Mouse (Mus musculus) 3134 (cell line): ENCODE measurements at regions not wholly inside any gene's neighbourhood (a gene's known extent, or its start where the extent isn't known, plus 50 kb on each side); places are given as distances from the start of the nearest gene placed in this dataset.
A peak's percentile ranks its signal among the peaks of the same experiment; 100 is the strongest.

ENCODE experiments used
- DNase-seq: peaks from one replicate; pipeline ENCODE4 v3.0.0-alpha.2; 2011; ENCODE audit warnings: low spot score; ENCODE audit not compliant: insufficient read length; ENCODE audit errors: extremely low read depth

- no peak for DNase-seq
Measured at GRCm38 (mm10) chr10:120625474-120625873, 149.2 kb upstream of the Hmga2 start.

DNA sequence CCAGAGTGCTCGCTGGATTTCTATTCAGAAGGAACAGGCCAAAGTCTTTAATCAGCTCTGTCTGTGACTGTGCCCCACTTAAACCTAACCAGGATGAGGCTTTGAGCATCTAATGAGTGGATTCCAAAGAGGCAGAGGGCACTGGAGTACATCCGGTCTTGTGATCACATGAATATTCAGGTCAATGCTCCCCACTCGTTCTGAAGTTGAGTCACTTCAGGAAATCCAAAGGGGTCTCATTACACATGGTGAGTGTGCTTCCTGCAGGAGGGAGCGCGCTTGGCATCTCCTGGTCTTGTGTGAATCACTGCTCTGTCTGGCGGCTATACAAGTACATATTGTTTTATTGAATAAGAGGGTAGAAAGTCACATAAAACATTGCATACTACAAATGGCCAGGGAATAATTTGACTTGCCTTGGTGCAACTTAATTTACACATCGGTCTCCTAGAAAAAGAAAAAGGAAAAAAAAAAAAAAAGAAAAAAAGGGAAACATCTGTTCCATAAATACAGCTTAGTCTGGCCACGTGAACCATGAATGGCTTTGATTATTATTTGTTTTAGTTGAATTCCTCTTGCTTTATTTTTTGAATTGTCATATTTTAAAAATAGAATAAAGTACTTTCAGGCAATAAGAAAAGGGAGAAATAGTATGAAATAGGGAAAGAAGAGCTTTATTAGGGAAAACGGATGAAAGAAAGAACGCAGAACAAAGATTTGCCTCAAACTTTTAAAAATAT lies 148.1 kb upstream of the Hmga2 start:
- peak; percentile 76 for DNase-seq

DNA sequence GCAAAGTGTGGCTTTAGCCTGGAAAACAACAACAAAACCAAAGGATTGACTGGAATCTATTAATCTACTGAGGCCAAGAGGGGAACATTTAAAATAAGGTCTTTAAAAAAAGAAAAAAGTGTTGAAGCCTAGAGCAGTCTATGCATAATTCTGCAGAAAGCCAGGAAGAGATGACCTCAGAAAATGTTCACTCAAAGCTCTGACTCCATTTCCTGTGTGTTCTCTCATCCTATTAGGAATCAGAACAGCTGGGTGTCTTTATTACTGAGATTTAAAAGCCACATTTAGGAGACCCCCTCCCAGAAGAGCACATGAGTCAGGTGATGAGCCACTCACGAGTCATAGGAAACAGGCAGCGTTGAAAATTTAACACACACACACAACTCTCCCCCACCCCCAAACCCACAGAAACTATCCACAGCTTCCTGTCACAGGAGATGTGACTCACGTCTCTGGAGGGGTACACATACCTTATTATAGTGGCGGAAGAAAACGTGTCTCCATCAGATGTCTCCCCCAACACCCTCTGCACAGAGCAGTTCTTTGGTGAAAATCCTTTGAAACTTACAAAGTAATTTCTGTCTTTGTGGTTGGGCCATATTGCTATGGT lies 140.2 kb upstream of the Hmga2 start:
- DNase-seq = peak; percentile 86

DNA sequence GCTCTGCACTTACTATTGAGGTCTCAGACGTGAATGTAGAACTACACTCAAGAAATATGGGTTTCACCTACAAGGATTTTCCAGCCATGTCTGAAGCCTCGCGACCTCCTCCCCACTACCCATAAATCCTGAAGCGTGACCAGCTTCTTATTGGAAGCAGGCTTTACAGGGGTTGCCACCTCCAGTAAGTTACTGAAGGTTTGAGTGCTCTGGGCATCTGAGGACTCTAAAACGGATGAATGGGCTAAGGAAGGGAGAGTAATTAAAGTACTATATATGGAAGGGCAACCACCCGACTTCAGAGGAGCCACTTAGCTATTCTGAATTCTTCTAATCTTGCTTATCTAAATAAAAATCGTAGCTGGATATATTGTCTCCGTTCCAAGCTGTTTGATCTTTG lies 136.1 kb upstream of the Hmga2 start:
- no peak for DNase-seq

- peak; percentile 80 for DNase-seq
Measured at GRCm38 (mm10) chr10:120610076-120610475, 133.8 kb upstream of the Hmga2 start.

- no peak for DNase-seq
Measured at GRCm38 (mm10) chr10:120604506-120604905, 128.2 kb upstream of the Hmga2 start.

DNA sequence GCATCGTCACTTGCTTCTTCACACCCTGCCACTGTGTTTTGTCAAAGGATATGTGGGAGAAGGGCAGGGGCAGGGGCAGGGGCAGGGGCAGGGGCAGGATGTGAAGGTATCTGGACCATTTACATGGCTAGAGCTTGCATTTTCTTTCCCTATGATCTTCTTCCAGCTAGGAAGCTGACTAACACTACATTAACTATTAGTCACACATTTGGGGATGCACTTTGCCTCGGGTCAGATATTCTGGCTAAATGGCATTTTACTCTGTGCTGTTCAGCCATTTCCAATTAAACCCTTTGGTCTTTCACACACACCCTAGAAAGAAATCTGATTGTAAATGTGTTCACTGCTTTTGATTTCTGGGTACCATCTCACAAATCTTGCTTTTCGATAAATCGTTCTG lies 126.9 kb upstream of the Hmga2 start:
- no peak for DNase-seq

DNA sequence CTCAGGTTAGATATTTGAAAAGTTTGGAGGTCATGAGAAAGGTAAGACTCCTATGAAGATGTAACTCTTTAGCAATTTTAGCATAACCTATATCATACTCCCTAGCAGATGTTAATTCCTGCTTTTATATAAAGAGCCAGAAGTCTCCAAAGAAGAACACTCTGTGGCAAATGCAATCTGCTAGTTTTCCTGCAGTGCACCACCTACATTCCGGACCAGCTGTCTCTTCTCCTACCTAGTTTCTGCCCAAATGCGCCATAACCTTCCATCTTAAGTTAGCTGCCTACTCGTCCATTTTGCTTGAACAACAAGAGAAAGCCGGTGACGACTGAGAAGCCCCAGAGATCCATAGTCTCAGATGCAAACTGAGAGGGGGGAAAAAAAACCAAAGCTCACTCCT lies 124.5 kb upstream of the Hmga2 start:
- DNase-seq = no peak

- no peak for DNase-seq
Measured at GRCm38 (mm10) chr10:120599551-120599950, 123.3 kb upstream of the Hmga2 start.

- no peak for DNase-seq
Measured at GRCm38 (mm10) chr10:120597320-120597887, 121.1 kb upstream of the Hmga2 start.

- DNase-seq = no peak
Measured at GRCm38 (mm10) chr10:120595145-120595544, 118.9 kb upstream of the Hmga2 start.

GRCm38 (mm10) chr10:120593876-120594275 lies 117.6 kb upstream of the Hmga2 start:
- no peak for DNase-seq

DNA sequence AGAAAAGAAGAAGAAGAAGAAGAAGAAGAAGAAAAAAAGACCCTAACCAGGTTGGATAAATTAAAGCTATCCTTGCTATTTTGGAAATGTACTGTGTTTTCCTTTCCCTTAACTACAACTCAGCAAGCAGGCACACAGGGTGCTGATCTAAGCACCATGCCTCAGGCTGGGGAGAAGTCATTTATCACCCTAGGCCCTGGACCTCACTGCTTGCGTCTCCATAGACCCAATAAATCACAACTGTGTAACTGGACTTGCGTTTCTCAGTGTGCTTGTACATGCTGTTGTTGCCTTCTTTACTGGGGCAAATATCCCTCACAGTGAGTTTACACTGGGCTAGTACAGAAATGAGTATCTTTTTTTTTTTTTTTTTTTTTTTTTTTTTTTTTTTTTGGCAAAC lies 113.4 kb upstream of the Hmga2 start:
- DNase-seq = no peak

- no peak for DNase-seq
Measured at GRCm38 (mm10) chr10:120587854-120588633, 111.8 kb upstream of the Hmga2 start.

- DNase-seq = no peak
Measured at GRCm38 (mm10) chr10:120587179-120587578, 110.9 kb upstream of the Hmga2 start.

- peak; percentile 64 for DNase-seq
Measured at GRCm38 (mm10) chr10:120582497-120582896, 106.2 kb upstream of the Hmga2 start.

- DNase-seq = no peak
Measured at GRCm38 (mm10) chr10:120581547-120581946, 105.3 kb upstream of the Hmga2 start.

- DNase-seq = no peak
Measured at GRCm38 (mm10) chr10:120576886-120577285, 100.6 kb upstream of the Hmga2 start.

DNA sequence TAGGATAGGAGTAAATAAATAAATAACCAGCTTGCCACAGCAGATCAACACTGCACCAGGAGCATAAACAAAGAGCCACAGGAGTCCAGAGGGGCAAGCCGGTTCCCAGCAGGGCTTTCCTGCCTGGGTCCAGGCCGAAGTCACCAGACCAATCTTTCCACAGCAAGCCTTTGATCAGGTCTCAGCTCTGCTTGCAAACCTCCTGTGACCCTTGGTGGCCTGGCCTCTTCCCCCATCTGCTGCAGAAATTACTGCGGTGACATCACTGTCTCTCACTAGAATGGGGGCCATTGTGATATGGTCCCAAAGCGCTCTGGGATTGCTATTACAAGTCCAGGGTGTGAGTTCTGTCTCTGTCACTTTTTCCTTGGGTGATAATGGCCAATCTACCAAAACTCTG lies 99.9 kb upstream of the Hmga2 start:
- DNase-seq = no peak

DNA sequence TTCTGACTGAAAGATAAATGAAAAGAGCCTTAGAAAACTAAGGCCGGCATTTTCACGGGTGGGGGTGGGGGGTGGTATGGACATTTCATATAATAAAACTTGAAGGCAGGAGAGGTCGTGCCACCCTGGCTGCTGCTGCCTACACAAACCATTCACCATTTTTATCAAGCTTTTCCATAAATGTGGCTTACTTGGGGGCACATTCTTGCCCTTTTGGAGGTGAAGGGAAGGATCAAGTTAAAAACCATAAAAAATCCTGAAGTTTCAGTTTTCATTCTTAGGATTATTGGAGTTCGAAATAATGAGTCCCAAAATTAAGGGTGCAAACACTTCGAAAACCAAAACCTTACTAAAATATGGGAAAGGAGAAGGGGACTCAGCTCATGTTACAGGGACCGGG lies 95.1 kb upstream of the Hmga2 start:
- DNase-seq = no peak

GRCm38 (mm10) chr10:120565992-120566391 lies 89.7 kb upstream of the Hmga2 start:
- no peak for DNase-seq
